Mouse (Mus musculus) hindbrain, embryonic 13.5 days (tissue): ENCODE results near the gene Stxbp5l. TPM values are rescaled to one million over a fixed set of nuclear protein-coding genes. Genes with fewer than 3 reads are reported as not detected.
"Not testable (repeated sequence)": the region's sequence is repeated elsewhere in the genome, so short reads cannot be mapped to it uniquely, and the experiment has no call there.

Experiments used
- ATAC-seq: fragments of 200-750 bp; cut with Nextera tagmentation; 2 replicates; pipeline ENCODE4 v1.8.0; 2017; ENCODE audit warnings: moderate TSS enrichment; ENCODE audit not compliant: low FRiP score
- H3K27ac ChIP-seq: fragments of 300-500 bp; sonication (generic); 2 replicates; pipeline ENCODE4 v1.5.1; 2015; ENCODE audit warnings: inconsistent platforms, mild to moderate bottlenecking, moderate library complexity
- H3K27me3 ChIP-seq: fragments of 300-500 bp; sonication (generic); 2 replicates; pipeline ENCODE4 v1.6.1; 2015; ENCODE audit warnings: mild to moderate bottlenecking, inconsistent platforms
- H3K36me3 ChIP-seq: fragments of 300-500 bp; sonication (generic); 2 replicates; pipeline ENCODE4 v1.6.1; 2015; ENCODE audit warnings: mild to moderate bottlenecking, inconsistent platforms
- H3K4me1 ChIP-seq: fragments of 300-500 bp; sonication (generic); replicated peaks from 2 replicates; pipeline ENCODE4 v1.6.1; 2015; ENCODE audit warnings: inconsistent platforms
- H3K4me2 ChIP-seq: fragments of 300-500 bp; sonication (generic); 2 replicates; pipeline ENCODE4 v1.6.1; 2015; ENCODE audit warnings: inconsistent platforms, mild to moderate bottlenecking, moderate library complexity
- H3K4me3 ChIP-seq: fragments of 300-500 bp; sonication (generic); 2 replicates; pipeline ENCODE4 v1.5.1; 2015; ENCODE audit warnings: mild to moderate bottlenecking, inconsistent platforms
- H3K9ac ChIP-seq: fragments of 300-500 bp; sonication (generic); 2 replicates; pipeline ENCODE4 v1.6.1; 2015; ENCODE audit warnings: mild to moderate bottlenecking, inconsistent platforms
- H3K9me3 ChIP-seq: fragments of 300-500 bp; sonication (generic); 2 replicates; pipeline ENCODE4 v1.6.1; 2016; ENCODE audit warnings: inconsistent platforms
- WGBS: fragments of 180-500 bp; shearing (Covaris S2); methylation state at CpG from one replicate; pipeline ENCODE4 v1.1.7; 2015; 5-methylcytosine and 5-hydroxymethylcytosine counted together
- polyA plus RNA-seq: library from polyadenylated mRNA; unstranded; fragments of >200 nt; fragmentation: Nextera tagmentation; extraction: Ambion mirVana; gene quantifications from 2 replicates; pipeline ENCODE4 v1.2.1, GENCODE M21; 2015

Stxbp5l gene
- polyA plus RNA-seq, 1 experiment from 2014 or later, result 14.2 TPM

DNA sequence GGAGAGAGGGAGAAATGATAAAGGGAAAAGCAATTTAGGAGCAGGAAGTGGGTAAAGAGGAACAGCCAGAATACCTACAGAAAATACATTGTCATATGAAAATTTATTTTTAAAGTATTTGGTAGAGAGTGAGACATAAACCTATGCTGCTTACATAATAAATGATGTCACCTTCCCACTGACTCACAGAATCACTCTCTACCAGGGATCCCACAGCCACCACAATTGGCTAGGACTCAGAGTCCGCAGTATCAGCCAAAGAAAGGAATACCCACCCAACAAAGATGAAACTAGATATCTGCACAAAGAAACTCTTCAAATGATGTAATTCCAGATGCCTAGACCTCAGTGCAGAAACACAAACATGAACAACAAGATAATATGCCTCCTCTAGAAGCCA lies 12.0 kb downstream of the Stxbp5l start:
- no peaks in the 10 kb centered on the region for H3K4me1 ChIP-seq
- no peaks in the 10 kb centered on the region for H3K9me3 ChIP-seq
- H3K4me2 ChIP-seq, result no peak overlapping the region
- no peak for ATAC-seq
- no peak overlapping the region for H3K4me3 ChIP-seq
- H3K36me3 ChIP-seq, result peaks cover 2% of the 10 kb centered on the region; the same call in 1 of the 2 replicates
- no peak overlapping the region for H3K27ac ChIP-seq
- no peak overlapping the region for H3K9ac ChIP-seq
- no peaks in the 10 kb centered on the region for H3K27me3 ChIP-seq
- WGBS, result 90% methylated on average over 1 of the region's 1 CpGs

DNA sequence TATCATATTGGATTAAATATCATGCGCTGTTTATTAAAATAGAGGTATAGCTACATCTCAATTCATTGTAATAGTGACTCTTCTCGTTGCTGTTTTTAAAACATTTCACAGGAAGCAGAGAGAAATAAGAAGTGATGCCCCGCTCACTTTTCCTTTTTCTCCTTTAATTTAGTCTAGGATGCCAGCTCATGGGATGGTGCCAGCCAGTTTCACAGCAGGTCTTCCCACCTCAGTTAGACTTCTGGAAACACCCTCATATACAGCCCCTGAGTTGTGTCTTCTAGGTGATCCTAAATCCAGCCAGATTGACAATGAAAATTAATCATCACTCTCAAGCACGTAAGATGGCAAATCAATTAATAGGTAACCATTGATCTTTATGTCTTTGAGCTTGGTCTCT lies 17.3 kb downstream of the Stxbp5l start:
- no peak for ATAC-seq
- H3K27me3 ChIP-seq, result no peaks in the 10 kb centered on the region

DNA sequence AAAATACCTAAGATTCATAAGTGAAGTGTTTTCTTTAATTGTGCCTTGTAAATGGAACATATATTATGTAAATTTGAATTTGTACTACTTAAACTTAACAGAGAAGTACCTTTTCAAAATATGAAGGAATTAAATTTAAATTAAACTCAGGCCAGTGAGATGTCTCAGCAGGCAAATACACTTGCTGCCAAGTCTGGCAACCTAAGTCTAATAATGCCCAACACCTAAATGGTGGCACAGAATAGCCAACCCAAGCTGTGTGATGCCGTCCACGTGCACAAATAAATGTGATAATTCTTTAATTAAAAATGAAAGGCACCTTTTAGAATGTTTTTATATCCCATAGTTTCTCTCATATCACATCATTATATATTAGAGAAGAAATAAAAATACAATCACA lies 20.8 kb downstream of the Stxbp5l start:
- no peaks in the 10 kb centered on the region for H3K27me3 ChIP-seq
- no peak overlapping the region for H3K4me2 ChIP-seq
- no peak overlapping the region for H3K4me3 ChIP-seq
- H3K27ac ChIP-seq, result no peak overlapping the region
- no peak overlapping the region for H3K9ac ChIP-seq
- no peaks in the 10 kb centered on the region for H3K4me1 ChIP-seq
- no peak for ATAC-seq
- peaks cover 3% of the 10 kb centered on the region; the same call in 1 of the 2 replicates for H3K36me3 ChIP-seq
- H3K9me3 ChIP-seq, result peaks cover 3% of the 10 kb centered on the region; the same call in 1 of the 2 replicates
- WGBS, result 88% methylated on average over 2 of the region's 2 CpGs

More for the DNA sequence above, 17.3 kb downstream of the Stxbp5l start:
- 88% methylated on average over 4 of the region's 4 CpGs for WGBS
- no peaks in the 10 kb centered on the region for H3K9me3 ChIP-seq
- H3K4me3 ChIP-seq, result no peak overlapping the region
- no peak overlapping the region for H3K4me2 ChIP-seq
- no peaks in the 10 kb centered on the region for H3K36me3 ChIP-seq
- no peak overlapping the region for H3K27ac ChIP-seq
- H3K9ac ChIP-seq, result no peak overlapping the region
- no peaks in the 10 kb centered on the region for H3K4me1 ChIP-seq

DNA sequence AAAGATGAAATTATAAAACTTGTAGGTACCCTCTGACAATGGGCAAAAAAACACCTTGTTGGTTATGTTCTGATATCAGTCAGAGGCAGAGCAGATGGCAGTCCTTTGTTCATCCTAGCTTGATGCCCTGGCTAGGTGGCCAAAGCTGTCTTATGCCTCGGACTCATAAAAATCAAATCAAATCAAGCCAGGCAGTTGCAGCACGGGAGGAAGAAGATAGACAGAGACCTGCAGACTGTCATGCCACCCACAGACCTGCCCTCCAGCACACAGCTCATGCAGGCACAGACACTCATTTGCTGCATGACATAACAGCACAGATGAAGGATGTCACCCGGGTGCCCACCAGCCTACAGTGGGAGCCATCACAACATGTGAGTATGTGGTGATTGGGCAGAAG lies 29.1 kb downstream of the Stxbp5l start:
- H3K27ac ChIP-seq, result no peak overlapping the region
- H3K4me3 ChIP-seq, result no peak overlapping the region
- WGBS, result 92% methylated on average over 3 of the region's 3 CpGs
- no peak overlapping the region for H3K9ac ChIP-seq
- H3K9me3 ChIP-seq, result peaks cover 3% of the 10 kb centered on the region; the same call in 1 of the 2 replicates
- H3K4me2 ChIP-seq, result no peak overlapping the region
- H3K27me3 ChIP-seq, result no peaks in the 10 kb centered on the region
- no peaks in the 10 kb centered on the region for H3K4me1 ChIP-seq
- ATAC-seq, result no peak
- peaks cover 8% of the 10 kb centered on the region; the same call in 1 of the 2 replicates for H3K36me3 ChIP-seq

DNA sequence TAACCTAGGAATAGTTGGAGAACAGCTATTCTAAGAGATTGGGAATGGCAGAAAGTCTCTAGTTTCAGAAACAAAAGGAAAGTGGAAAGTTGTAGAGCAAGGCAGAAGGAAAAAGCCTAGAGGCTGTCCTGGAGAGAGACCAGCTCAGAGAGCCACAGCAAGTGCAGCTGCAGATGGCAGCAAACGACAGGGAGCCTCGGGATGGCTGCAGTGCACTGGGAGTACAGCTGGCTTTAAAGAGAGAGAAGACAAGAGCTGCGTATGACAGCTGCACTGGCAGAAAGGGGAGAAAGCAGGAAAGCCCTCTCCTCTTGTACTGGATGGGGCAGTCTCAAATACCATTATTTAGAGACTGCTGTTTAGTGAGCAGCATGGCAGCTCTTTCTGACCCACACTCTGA lies 37.7 kb downstream of the Stxbp5l start:
- Histone ChIP-seq H3K27me3 (no peaks in the 10 kb centered on the region), H3K4me3 (no peak overlapping the region), H3K4me1 (0 out of 2 replicates have a peak, but pooled peaks cover 5% of the 10 kb centered on the region), H3K27ac (no peak overlapping the region), H3K9ac (no peak overlapping the region), H3K4me2 (no peak overlapping the region), H3K36me3 (peaks cover 6% of the 10 kb centered on the region; the same call in 1 of the 2 replicates), H3K9me3 (peaks cover 4% of the 10 kb centered on the region)
- 12% methylated on average over 3 of the region's 3 CpGs for WGBS
- 0 out of 2 replicates have a peak, but pooled peaks have one; percentile 46 for ATAC-seq

DNA sequence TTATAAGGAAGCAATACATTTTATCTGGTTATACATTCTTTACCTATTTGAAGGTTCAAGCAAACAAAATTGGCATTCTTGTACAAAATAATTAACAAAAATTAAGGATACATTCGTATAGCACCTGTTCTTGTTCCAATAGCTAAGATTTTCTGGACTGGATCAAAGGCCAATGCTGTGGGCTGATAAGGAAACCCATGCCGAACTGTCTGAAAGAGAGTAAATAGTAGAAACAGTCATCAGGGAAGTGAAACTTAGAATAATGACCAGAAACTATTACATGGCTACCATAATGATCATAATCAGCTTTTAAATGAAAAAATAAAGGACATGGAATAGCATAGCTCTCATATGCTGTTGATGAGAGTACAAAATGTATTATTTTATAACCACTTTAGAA lies 39.8 kb downstream of the Stxbp5l start:
- no peak overlapping the region for H3K27ac ChIP-seq
- H3K27me3 ChIP-seq, result no peaks in the 10 kb centered on the region
- peaks cover 6% of the 10 kb centered on the region; the same call in 1 of the 2 replicates for H3K36me3 ChIP-seq
- H3K4me3 ChIP-seq, result no peak overlapping the region
- 0 out of 2 replicates have a peak, but pooled peaks cover 5% of the 10 kb centered on the region for H3K4me1 ChIP-seq
- 70% methylated on average over 2 of the region's 2 CpGs for WGBS
- ATAC-seq, result no peak
- no peak overlapping the region for H3K9ac ChIP-seq
- H3K4me2 ChIP-seq, result no peak overlapping the region
- H3K9me3 ChIP-seq, result peaks cover 4% of the 10 kb centered on the region

DNA sequence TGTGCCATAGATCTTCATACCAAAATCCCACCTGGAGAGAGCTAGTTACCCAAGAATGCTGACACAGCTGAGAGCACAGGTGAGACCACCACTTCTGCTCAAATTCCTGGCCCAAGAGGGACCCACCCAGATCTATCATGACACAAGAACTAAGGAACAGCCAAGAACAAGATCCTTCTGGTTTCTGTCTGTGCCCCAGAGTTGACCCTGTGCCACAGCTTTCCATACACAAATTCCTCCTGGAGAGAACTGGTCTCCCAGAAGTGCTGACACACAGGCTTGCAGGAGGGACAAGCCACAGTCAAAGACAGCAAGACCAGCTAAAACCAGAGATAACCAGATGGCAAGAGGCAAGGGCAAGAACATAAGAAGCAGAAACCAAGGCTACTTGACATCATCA lies 43.3 kb downstream of the Stxbp5l start:
- H3K4me1 ChIP-seq, H3K9me3 ChIP-seq, H3K9ac ChIP-seq, H3K27me3 ChIP-seq, H3K4me3 ChIP-seq, H3K36me3 ChIP-seq, H3K4me2 ChIP-seq, H3K27ac ChIP-seq, ATAC-seq: not testable (repeated sequence)

DNA sequence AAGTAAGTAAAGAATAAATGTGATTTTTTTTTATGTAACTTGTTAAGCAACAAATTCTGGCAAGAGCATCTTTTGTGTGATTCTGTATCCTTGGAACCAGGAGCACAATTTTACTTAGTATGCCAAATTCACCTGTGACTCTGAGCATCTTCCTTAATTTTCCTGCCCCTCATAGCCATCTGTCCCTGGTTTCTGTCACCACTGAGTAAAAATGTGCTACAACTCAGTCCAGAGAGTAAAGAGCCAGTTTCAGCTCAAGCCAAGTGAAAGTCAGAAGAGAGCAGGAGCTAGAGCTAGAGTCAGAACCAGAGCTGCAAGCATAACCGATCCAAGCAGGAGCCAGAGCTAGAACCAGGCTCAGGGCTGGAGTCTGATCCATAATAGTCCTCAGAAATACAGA lies 46.6 kb downstream of the Stxbp5l start:
- no peak overlapping the region for H3K4me2 ChIP-seq
- H3K4me3 ChIP-seq, result no peak overlapping the region
- no peaks in the 10 kb centered on the region for H3K27me3 ChIP-seq
- WGBS, result 92% methylated on average over 1 of the region's 1 CpGs
- H3K27ac ChIP-seq, result no peak overlapping the region
- peaks cover 4% of the 10 kb centered on the region; the same call in 1 of the 2 replicates for H3K9me3 ChIP-seq
- H3K36me3 ChIP-seq, result peaks cover 4% of the 10 kb centered on the region; the same call in 1 of the 2 replicates
- H3K4me1 ChIP-seq, result no peaks in the 10 kb centered on the region
- ATAC-seq, result no peak
- no peak overlapping the region for H3K9ac ChIP-seq

DNA sequence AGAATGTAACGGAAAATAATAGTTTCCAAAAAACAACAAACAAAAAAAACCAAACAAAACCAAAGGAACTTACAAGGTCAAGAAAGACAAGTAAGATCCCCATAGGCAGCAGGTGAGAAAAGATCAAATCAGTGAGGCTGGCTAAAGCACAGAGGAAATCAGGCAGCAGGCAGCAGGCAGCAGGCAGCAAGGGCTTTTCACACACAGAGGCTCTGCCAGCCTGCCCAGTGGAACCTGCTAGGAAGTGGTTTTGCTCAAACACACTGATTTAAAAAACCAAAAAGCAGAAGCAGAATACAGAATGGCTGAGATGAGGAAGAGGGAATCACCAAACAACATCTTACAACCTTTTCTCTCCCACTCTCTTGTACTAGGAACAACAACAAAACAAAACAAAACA lies 47.2 kb downstream of the Stxbp5l start:
- H3K27me3 ChIP-seq, result no peaks in the 10 kb centered on the region
- H3K36me3 ChIP-seq, result no peaks in the 10 kb centered on the region
- WGBS, result 92% methylated on average over 1 of the region's 1 CpGs
- no peaks in the 10 kb centered on the region for H3K9me3 ChIP-seq
- no peak overlapping the region for H3K27ac ChIP-seq
- no peak overlapping the region for H3K9ac ChIP-seq
- H3K4me1 ChIP-seq, result no peaks in the 10 kb centered on the region
- no peak for ATAC-seq
- H3K4me2 ChIP-seq, result no peak overlapping the region
- no peak overlapping the region for H3K4me3 ChIP-seq

DNA sequence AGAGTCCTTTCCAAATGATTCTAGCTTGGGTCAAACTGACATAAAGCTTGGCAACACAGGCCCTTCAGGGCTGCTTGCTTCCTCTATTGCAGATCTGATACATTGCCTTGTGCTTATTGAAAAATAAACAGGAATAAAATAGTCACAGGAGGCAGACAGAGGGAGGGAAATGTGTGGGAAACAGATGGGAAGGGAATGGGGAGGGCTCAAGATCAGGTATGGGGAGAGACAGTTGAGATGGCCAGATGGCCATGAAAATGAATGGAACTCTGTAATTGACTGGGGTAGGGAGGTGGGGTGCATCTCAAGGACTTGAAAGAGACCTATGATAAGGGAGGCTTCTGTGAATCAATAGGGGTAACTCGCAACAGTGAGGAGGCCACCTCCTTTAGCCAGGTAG lies 80.3 kb downstream of the Stxbp5l start:
- Histone ChIP-seq H3K27me3 (no peaks in the 10 kb centered on the region), H3K9me3 (no peaks in the 10 kb centered on the region), H3K4me1 (no peaks in the 10 kb centered on the region), H3K9ac (no peak overlapping the region), H3K4me2 (no peak overlapping the region), H3K27ac (no peak overlapping the region), H3K4me3 (no peak overlapping the region), H3K36me3 (no peaks in the 10 kb centered on the region)
- 96% methylated on average over 1 of the region's 1 CpGs for WGBS
- no peak for ATAC-seq

DNA sequence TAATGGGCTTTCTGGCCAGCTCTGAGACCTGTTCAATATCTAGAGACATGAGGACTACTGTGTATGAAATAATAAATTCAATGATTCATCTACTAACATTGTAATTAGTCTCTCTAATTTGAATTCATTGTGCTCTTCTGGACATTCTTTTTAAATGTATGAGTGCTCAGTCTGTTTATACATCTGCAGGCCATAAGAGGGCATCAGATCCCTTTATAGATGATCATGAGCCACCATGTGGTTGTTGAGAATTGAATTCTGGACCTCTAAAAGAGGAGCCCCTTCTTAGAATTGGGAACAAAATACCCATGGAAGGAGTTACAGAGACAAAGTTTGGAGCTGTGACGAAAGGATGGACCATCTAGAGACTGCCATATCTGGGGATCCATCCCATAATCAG lies 92.2 kb downstream of the Stxbp5l start:
- no peaks in the 10 kb centered on the region for H3K27me3 ChIP-seq
- ATAC-seq, result no peak
- H3K4me2 ChIP-seq, result no peak overlapping the region
- no peak overlapping the region for H3K4me3 ChIP-seq
- 56% methylated on average over 1 of the region's 1 CpGs for WGBS
- no peaks in the 10 kb centered on the region for H3K9me3 ChIP-seq
- no peak overlapping the region for H3K27ac ChIP-seq
- no peak overlapping the region for H3K9ac ChIP-seq
- no peaks in the 10 kb centered on the region for H3K4me1 ChIP-seq
- H3K36me3 ChIP-seq, result no peaks in the 10 kb centered on the region

DNA sequence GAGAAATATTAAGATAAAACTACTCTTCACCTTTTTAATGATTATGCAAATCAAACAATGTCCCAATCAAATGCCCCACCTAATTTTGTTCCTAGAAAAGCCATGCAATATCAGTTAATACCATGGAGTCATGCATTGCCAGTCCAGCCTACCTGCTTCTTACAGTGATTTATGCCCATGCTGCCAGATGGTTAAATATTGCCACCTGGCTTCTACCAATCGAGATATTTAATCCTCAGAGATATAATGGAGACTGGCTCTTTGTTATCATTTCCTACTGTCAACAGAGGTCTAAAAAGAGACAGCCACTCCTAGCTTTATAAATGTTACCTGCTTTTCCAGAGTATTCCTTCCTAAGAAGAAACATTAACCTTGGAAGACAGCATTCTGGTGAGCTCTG lies 104.6 kb downstream of the Stxbp5l start:
- WGBS, result 71% methylated on average over 1 of the region's 1 CpGs
- no peak for ATAC-seq
- Histone ChIP-seq H3K4me2 (no peak overlapping the region), H3K4me3 (no peak overlapping the region), H3K27ac (no peak overlapping the region), H3K9ac (no peak overlapping the region), H3K36me3 (no peaks in the 10 kb centered on the region), H3K9me3 (no peaks in the 10 kb centered on the region), H3K4me1 (no peaks in the 10 kb centered on the region), H3K27me3 (no peaks in the 10 kb centered on the region)

DNA sequence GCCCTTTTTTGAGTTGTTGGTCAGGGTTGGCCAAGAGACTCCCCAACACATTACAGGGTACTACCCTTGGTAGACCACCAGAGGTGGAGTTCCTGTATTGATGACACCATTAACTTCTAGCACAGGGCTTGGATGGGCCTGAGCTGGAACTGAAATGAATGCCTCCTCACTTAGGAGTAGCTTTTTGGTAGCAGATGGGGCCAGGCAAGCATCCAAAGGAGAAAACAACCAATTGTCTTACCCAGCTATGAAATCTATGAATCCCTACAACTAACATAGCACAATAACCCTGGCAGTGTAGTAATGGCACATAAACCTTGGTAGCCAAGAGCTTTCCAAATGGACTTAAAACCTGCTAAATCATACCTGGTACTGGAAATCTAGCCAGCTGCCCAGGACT lies 111.1 kb downstream of the Stxbp5l start:
- Histone ChIP-seq H3K4me1 (no peaks in the 10 kb centered on the region), H3K27ac (no peak overlapping the region), H3K9me3 (no peaks in the 10 kb centered on the region), H3K27me3 (no peaks in the 10 kb centered on the region), H3K36me3 (no peaks in the 10 kb centered on the region; the same call in 1 of the 2 replicates), H3K9ac (no peak overlapping the region), H3K4me2 (no peak overlapping the region), H3K4me3 (no peak overlapping the region)
- no peak for ATAC-seq
